Mouse (Mus musculus) bone marrow, adult 2 months (tissue): ENCODE data around the gene Pcbd2.

Experiments used
- CTCF ChIP-seq: fragments of 200-500 bp; IDR thresholded peaks from 2 replicates; pipeline ENCODE4 v1.5.1; 2011; ENCODE audit warnings: low read length, control low read depth; ENCODE audit not compliant: control insufficient read depth, insufficient read depth
- POLR2A ChIP-seq: fragments of 200-500 bp; IDR thresholded peaks from 2 replicates; pipeline ENCODE4 v1.6.1; 2011; ENCODE audit warnings: low read depth, mild to moderate bottlenecking, control low read depth, low read length, borderline replicate concordance; ENCODE audit not compliant: control insufficient read depth

GRCm38 (mm10) chr13:55715167-55715512 lies 12.0 kb upstream of the Pcbd2 start:
- TF ChIP-seq CTCF (no peak), POLR2A (no peak)
